Mouse (Mus musculus): ENCODE data around the gene L3mbtl3. TPM values are rescaled to one million over a fixed set of nuclear protein-coding genes. Genes with fewer than 3 reads are reported as not detected.

Gene L3mbtl3
- 13.2 and 54.4 TPM in 2 replicates for polyA plus RNA-seq (2012; ENCODE audit: low replicate concordance)

GRCm38 (mm10) chr10:26375790-26376545 lies at the start of gene L3mbtl3:
Gene L3mbtl3, minus strand, starts transcription at chr10:26375971.

GRCm38 (mm10) chr10:26229488-26229887 lies 146.3 kb downstream of the L3mbtl3 start, which contains the start of gene Samd3:
Gene Samd3, plus strand, starts transcription at chr10:26229707.

Other genes starting within 250 kb of the L3mbtl3 start
- 3.5 and 4.1 TPM in 2 replicates for gene Samd3, start 146.3 kb downstream of the L3mbtl3 start, polyA plus RNA-seq (2012; ENCODE audit: low replicate concordance)

All from hematopoietic multipotent progenitor cell, adult 10-12 weeks (in vitro differentiated cells).